Mouse (Mus musculus): ENCODE measurements around the gene Stip1.

- peak; percentile 68; the same call in 1 of the 2 replicates for TF ChIP-seq MAX (IDR thresholded peaks at IDR 0.05; ENCODE audit: low read length)
- TF ChIP-seq ZMIZ1 (IDR thresholded peaks at IDR 0.05; ENCODE audit: low read depth, low read length) = 0 out of 2 replicates have a peak, but pooled peaks have one; percentile 49
- TF ChIP-seq TBP (conservative IDR thresholded peaks at IDR 0.05; ENCODE audit: low read depth, low read length) = peak; percentile 64; the same call in 1 of the 2 replicates
- TF ChIP-seq CTCF (conservative IDR thresholded peaks at IDR 0.05 in 1 of 2, IDR thresholded peaks at IDR 0.05 in 1 of 2; ENCODE audit: low read depth in 2 of 2, low read length in 2 of 2) = no peak
- TF ChIP-seq POLR2A (IDR thresholded peaks at IDR 0.05; ENCODE audit: low read depth, low read length) = peak; percentile 74
- no peak for TF ChIP-seq EP300 (IDR thresholded peaks at IDR 0.05; ENCODE audit: low read length)
- TF ChIP-seq CHD2 (IDR thresholded peaks at IDR 0.05; ENCODE audit: low read length) = peak; percentile 78
- no peak for TF ChIP-seq JUND (conservative IDR thresholded peaks at IDR 0.05; ENCODE audit: low read depth, low read length)
- peak; percentile 75 for TF ChIP-seq POLR2AphosphoS2 (IDR thresholded peaks at IDR 0.05; ENCODE audit: low read depth, low read length)
These were observed 47.5 kb downstream of the Stip1 start, which contains the start of gene Dnajc4 for GRCm38 (mm10) chr19:6992011-6992858.
